Mouse (Mus musculus) frontal cortex, postnatal 10 days (tissue): ENCODE measurements around the gene Mrpl21.

ENCODE experiments used
- DNase-seq, 2 experiments: peaks; one replicate each; pipeline ENCODE4 v3.0.0; 2022; ENCODE audit warnings: low spot score in 2 of 2, mixed read lengths in 1 of 2

Mrpl21 gene

GRCm38 (mm10) chr19:3297034-3297433, 14.3 kb downstream of the Mrpl21 start:
- no peak for DNase-seq

- no peak for DNase-seq
These were observed 15.1 kb downstream of the Mrpl21 start for GRCm38 (mm10) chr19:3297775-3298174.

GRCm38 (mm10) chr19:3304017-3304416, 21.3 kb downstream of the Mrpl21 start:
- DNase-seq: no peak

GRCm38 (mm10) chr19:3307175-3307949, 24.7 kb downstream of the Mrpl21 start:
- DNase-seq: no peak

- DNase-seq: no peak
These were observed 36.6 kb downstream of the Mrpl21 start for GRCm38 (mm10) chr19:3319341-3319740.

GRCm38 (mm10) chr19:3320086-3320485, 37.4 kb downstream of the Mrpl21 start:
- DNase-seq: no peak

GRCm38 (mm10) chr19:3320801-3321200, 38.1 kb downstream of the Mrpl21 start:
- no peak for DNase-seq

GRCm38 (mm10) chr19:3321617-3322016, 38.9 kb downstream of the Mrpl21 start:
- peak; percentile 33 to 47 for DNase-seq

- peak in 1 of 2 experiments; percentile 36 for DNase-seq
These were observed 39.7 kb downstream of the Mrpl21 start, which contains the start of gene Cpt1a for GRCm38 (mm10) chr19:3322261-3322969. Gene Cpt1a (plus strand): TSS chr19:3322334.

GRCm38 (mm10) chr19:3323201-3323621, 40.5 kb downstream of the Mrpl21 start:
- DNase-seq: peak; percentile 38 to 70

GRCm38 (mm10) chr19:3323753-3324270, 41.1 kb downstream of the Mrpl21 start:
- DNase-seq: peak; percentile 35 to 57

- DNase-seq: no peak
These were observed 41.6 kb downstream of the Mrpl21 start for GRCm38 (mm10) chr19:3324271-3324811.

- peak; percentile 77 to 82 for DNase-seq
These were observed 42.4 kb downstream of the Mrpl21 start for GRCm38 (mm10) chr19:3324931-3325711.

- no peak for DNase-seq
These were observed 43.2 kb downstream of the Mrpl21 start for GRCm38 (mm10) chr19:3325771-3326478.

GRCm38 (mm10) chr19:3326479-3327047, 43.9 kb downstream of the Mrpl21 start:
- DNase-seq: no peak

- no peak for DNase-seq
These were observed 50.5 kb downstream of the Mrpl21 start for GRCm38 (mm10) chr19:3333247-3333646.

GRCm38 (mm10) chr19:3333694-3334515, 51.2 kb downstream of the Mrpl21 start:
- no peak for DNase-seq

GRCm38 (mm10) chr19:3334550-3334949, 51.8 kb downstream of the Mrpl21 start:
- no peak for DNase-seq

GRCm38 (mm10) chr19:3335917-3336316, 53.2 kb downstream of the Mrpl21 start:
- no peak for DNase-seq
